Mouse (Mus musculus): ENCODE measurements around the gene Smtnl2.
A peak's percentile ranks its signal among the peaks of the same experiment; 100 is the strongest.
"Not testable (repeated sequence)": the region's sequence is repeated elsewhere in the genome, so short reads cannot be mapped to it uniquely, and the experiment has no call there.

Smtnl2 gene

DNA sequence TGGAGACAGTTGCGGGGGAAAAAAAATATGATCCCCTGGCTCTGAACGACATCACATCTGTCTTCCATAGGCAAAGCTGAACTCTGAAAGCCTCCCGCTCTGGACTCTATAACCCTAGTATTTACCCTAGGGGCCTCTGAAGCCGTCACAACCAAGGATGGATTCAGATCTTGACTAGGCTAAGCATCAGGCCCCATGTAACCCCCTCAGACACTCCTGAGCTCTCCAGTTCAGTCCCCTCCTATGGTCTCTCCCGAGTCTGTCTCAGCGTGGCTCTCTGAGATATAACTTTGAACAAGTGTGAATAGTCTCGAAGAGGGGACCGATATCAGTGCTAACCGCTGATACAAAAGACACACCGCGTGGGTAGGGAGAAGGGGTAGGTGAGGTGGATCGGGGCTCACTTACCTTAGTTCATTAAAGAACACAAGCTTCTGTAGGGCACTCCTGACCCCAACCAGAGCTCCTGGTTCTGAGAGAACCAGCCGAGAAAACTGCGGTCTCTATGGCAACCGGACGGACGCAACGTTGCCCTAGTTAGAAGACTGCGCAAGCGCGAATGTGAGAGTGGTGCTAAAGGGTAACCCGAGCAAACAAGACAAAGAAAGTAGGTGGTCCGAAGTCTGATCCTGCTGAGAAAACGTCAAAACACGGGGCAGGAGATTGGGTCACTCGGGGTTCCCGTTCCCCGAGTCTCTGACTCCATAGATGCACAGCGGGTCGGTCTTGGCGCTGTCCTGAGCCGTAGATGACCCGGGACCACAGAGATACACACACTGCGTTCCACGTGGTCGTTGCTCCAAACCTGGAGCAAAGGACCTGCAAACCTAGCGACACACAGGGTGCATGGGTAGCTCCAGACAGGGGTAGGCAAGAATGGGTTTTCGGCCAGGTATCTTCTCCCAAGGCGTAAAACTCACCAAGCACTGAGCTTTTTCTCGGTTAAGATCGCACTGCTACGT is 49.8 kb downstream of the Smtnl2 start:
- DNase-seq (ENCODE audit: low spot score in 2 of 2), result peak in 1 of 2 experiments; percentile 55

DNA sequence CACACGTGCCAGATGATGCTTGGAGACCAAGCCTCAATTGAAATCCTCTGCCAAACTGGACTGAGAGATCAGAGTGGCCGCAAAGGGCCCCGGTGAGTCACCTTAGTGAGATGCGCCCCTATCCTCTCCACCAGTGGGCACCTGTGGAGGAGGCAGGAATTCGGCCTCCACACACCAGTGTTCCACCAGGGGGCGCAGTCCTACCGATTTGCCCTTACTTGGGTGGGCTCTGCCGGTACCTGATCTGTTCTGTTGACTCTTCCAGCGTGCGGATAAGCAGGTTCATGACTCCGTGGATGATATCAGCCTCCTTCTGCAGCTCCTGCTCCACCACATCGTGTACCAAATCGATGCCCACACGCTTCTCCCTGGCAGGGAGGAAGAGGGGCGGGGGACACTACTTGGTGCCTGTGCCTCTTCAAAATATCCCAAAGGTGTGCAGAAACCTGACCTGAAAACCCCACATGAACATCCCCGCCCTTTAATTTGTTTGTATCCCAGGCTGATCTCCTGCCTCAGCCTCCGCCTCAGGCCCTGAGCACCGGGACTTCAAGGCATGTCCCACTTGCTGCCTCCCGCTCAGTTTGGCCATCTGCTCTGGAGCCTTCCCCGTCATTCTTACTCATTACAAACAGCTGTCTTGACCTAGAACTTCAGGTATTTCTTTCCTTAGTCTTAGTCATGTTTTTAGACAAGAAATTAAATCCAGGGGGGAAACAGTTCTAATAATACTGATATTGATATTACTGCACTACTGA is 56.4 kb downstream of the Smtnl2 start:
- peak; percentile 64 to 84 for DNase-seq (ENCODE audit: low spot score in 2 of 2)

DNA sequence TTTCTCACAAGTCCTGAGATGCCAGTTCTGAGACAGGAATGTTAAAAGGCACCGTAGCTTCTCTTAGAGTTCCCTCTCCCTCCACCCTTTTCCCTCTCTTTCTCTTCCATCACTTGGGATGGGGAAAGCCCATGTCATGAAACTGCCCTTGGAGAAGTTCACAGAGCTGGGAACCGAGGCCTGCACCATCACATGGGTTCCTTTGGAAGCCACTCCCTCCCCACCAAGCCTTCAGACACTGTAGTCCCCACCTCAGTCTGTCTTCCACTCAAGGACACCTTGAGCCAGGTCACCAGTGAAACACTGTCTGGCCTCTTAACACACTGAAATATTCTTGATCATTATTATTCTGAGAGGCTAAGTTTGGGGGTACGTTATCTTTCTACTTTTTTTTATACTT is 58.3 kb downstream of the Smtnl2 start:
- DNase-seq (ENCODE audit: low spot score in 2 of 2), result no peak

DNA sequence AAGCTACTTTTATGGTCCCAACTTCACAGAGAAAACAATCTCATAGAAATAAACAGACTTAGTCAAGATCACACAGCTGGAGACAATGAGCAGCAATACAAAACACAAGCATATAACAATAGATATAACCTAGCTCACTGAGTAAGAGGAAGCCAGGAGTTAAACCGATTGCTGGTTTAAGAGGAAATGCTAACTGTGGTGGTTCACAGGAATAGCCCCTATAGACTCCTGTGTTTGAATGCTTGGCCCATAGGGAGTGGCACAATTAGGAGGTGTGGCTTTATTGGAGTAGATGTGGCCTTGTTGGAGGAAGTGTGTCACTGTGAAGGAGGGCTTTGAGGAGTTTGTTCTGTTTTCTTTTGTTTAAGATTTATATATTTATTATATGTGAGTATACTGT is 59.2 kb downstream of the Smtnl2 start:
- no peak for DNase-seq (ENCODE audit: low spot score in 2 of 2)

DNA sequence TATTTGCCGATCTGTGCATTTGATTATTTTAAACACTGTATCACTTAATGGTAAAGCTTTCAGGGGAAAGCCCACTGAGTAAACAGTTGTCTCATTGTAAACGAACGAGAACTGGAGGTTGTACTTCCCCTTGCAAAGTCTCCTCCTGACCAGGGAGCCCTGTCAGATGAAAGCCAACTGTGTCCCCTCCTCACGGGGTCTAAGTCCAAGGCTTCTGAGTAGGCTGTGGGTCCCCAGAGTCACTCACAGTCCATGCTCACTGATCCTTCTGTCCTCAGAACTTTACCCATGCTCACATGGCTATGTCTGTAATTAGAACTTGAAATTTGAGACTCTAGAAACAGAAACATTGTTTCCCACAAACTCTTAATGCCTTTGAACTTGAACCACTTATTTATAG is 61.9 kb downstream of the Smtnl2 start:
- DNase-seq (ENCODE audit: low spot score in 2 of 2), result no peak

DNA sequence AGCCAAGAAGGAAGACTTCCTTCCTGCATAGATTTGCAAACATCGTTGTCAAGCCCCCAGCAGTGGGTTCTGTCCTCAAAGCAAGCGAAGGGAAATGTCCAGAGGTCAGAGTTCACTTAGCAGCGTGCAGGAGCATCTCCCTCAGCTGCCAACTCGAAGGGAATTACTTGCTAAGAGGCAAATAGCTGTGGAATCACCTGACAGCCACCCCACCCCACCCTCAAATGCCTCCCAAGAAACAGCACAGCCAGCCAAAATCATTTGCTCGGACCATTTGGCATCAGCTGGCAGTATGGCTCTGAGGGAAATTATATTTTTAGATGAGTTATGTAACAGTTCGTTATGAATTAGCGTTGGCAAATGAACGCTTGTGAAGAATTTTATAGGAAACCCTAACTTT is 62.5 kb downstream of the Smtnl2 start:
- DNase-seq (ENCODE audit: low spot score in 2 of 2), result no peak

DNA sequence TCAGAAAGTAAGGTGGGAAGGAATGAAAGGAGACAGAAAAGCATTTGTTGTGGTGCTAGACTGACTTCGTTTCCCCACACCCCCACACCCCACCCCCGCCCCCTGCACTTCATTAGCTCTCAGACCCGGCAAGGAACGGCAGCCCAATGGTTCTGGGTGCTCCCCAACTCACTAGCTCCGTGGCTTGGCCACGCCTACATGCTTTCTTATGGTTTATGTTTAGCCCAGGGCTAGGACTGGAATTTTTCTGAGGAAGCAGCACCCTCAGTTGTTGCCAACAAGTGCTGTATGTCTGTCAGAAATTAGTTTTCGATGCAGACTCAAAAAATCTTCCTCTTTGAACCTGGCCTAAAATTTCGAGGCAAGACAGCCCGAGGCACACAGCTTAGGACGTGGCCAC is 63.0 kb downstream of the Smtnl2 start:
- DNase-seq (ENCODE audit: low spot score in 2 of 2), result no peak

DNA sequence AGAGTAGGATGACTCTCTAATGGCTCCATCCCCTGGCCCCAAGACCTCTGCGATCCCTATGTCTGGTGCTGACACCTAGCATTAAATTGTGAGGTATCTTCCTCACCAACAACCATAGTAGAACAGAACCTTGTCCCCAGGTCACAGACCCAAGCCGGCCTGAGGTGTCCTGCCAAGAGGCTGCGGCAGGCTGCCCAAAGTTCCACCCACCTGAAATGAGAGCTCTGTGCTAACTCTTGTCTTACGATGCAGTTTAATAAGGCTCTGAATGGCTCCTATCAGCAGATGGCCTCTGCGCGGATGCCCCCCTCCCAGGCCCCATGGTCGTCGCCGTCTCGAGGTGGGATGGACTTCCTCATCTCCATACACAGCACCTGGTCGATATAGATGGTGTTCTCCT is 67.0 kb downstream of the Smtnl2 start:
- no peak for DNase-seq (ENCODE audit: low spot score in 2 of 2)

DNA sequence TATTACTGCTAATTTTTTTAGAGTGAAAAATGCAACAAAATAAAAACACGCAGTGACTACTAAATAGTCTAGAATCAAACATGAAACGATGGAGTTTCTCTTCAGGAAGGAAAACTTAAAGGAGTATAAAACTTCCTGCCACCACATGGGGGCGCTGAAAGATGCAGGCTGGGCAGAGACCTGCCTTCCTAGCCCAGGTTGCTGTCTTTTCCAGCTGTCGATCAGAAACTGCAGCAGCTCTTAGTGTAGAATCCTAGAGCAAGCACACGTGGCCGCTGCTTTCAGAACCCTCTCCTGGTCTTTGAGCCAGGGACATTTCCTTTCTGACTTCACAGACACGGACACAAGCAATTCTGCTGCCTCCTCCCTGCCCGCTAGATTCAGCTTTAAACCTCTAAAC is 67.6 kb downstream of the Smtnl2 start:
- peak; percentile 18 to 74 for DNase-seq (ENCODE audit: low spot score in 2 of 2)

DNA sequence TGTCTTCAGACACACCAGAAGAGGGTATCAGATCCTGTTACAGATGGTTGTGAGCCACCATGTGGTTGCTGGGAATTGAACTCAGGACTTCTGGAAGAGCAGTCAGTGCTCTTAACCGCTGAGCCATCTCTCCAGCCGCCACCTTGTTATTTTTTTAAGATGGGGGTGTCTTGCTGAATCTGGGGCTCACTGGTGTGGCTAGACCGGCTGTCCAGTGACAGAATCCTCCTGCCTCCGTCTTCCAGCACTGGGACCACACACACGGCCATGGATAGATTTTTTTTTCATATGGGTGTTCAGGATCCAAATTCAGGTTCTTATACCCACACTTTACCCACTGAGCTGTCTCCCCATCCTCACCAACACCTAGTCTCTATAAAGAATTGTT is 68.3 kb downstream of the Smtnl2 start:
- not testable (repeated sequence) for DNase-seq (ENCODE audit: low spot score in 2 of 2)

DNA sequence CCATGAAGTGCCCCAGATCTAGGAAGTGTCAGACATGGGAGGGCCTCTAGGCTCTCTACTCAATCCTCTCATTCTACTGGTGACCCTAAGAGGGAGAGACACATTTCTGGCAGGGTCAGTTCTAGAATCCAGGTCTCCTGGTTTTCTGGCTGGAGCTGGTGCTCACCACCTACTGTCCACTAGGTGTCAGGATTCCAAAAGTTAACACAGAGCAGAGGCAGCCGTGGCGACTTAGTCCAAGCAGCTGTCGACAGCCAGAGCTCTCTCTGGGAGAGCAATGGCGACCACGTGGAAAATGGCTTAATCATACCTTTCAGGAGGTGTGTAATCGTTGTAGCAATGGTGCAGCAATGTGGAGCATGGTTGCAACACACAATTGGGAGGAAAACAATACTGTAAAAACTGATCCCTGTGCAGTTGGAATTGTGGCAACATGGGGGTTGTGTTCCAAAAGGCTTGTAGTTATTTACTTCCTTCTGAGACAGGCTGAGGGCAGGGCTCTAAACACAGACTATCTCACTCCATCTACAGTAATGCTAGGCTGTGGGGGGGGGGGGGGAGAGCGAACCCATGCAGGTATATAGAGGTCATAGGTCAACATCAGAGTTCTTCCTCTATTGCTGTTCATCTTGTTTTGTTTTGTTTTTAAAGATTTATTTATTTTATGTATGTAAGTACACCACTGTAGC is 68.8 kb downstream of the Smtnl2 start:
- peak; percentile 14 to 43 for DNase-seq (ENCODE audit: low spot score in 2 of 2)

DNA sequence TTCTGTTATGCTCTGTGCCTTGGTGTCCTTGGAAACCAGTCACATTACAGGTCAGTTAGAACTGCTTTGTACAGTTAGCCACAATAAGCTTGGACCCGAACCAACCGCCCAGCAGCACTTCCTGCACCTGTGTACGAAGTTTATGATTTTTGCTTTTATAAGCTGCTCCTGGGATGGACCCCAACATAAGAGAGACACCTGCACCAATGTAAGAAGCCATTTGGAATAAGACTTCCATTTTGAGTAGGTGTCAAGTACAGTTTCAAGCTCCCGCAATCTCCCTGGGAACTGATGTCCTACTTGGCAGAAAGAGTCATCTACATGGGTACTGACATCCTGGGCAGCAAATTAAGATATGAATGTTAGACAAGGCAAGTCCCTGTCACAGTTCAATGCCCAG is 71.8 kb downstream of the Smtnl2 start:
- DNase-seq (ENCODE audit: low spot score in 2 of 2), result no peak

All from spleen, postnatal 10 days (tissue).